Mouse (Mus musculus): ENCODE results near the gene Lclat1. TPM values are rescaled to one million over a fixed set of nuclear protein-coding genes. Genes with fewer than 3 reads are reported as not detected.
A peak's percentile ranks its signal among the peaks of the same experiment; 100 is the strongest.

Lclat1 gene
- 36.7 and 43.8 TPM in 2 replicates for total RNA-seq (2021)
- long read RNA-seq, experiment 1, partial matches to known transcripts: 0 of 12 reads
- long read RNA-seq, experiment 1, other reads (novel, unspliced or antisense): 12 of 12 reads
- long read RNA-seq, experiment 2, full-length matches to known transcripts: 1 of 10 reads
- long read RNA-seq, experiment 2, partial matches to known transcripts: 0 of 10 reads
- long read RNA-seq, experiment 2, other reads (novel, unspliced or antisense): 9 of 10 reads

GRCm38 (mm10) chr17:73107158-73108157 is at the start of gene Lclat1:
Gene Lclat1, plus strand, starts transcription at chr17:73107985.
- DNase-seq: peak; percentile 98

- DNase-seq: no peak
Measured at GRCm38 (mm10) chr17:73058319-73058718, 49.5 kb upstream of the Lclat1 start.

GRCm38 (mm10) chr17:73060224-73060896 is 47.4 kb upstream of the Lclat1 start:
- no peak for DNase-seq

GRCm38 (mm10) chr17:73060897-73061252 is 46.9 kb upstream of the Lclat1 start:
- no peak for DNase-seq

- DNase-seq: no peak
Measured at GRCm38 (mm10) chr17:73062701-73063100, 45.1 kb upstream of the Lclat1 start.

- DNase-seq: no peak
Measured at GRCm38 (mm10) chr17:73063299-73063698, 44.5 kb upstream of the Lclat1 start.

GRCm38 (mm10) chr17:73063781-73064180 is 44.0 kb upstream of the Lclat1 start:
- DNase-seq: peak; percentile 32

- DNase-seq: no peak
Measured at GRCm38 (mm10) chr17:73066387-73067169, 41.2 kb upstream of the Lclat1 start.

- peak; percentile 82 for DNase-seq
Measured at GRCm38 (mm10) chr17:73067423-73067822, 40.4 kb upstream of the Lclat1 start.

- DNase-seq: no peak
Measured at GRCm38 (mm10) chr17:73068321-73068992, 39.3 kb upstream of the Lclat1 start.

- DNase-seq: no peak
Measured at GRCm38 (mm10) chr17:73070466-73070865, 37.3 kb upstream of the Lclat1 start.

- no peak for DNase-seq
Measured at GRCm38 (mm10) chr17:73071725-73072263, 36.0 kb upstream of the Lclat1 start.

- peak; percentile 17 for DNase-seq
Measured at GRCm38 (mm10) chr17:73072286-73072685, 35.5 kb upstream of the Lclat1 start.

- DNase-seq: no peak
Measured at GRCm38 (mm10) chr17:73074631-73075030, 33.2 kb upstream of the Lclat1 start.

GRCm38 (mm10) chr17:73075238-73075890 is 32.4 kb upstream of the Lclat1 start:
- no peak for DNase-seq

GRCm38 (mm10) chr17:73077638-73078037 is 30.1 kb upstream of the Lclat1 start:
- no peak for DNase-seq

- DNase-seq: no peak
Measured at GRCm38 (mm10) chr17:73081360-73082133, 26.2 kb upstream of the Lclat1 start.

- no peak for DNase-seq
Measured at GRCm38 (mm10) chr17:73082506-73083196, 25.1 kb upstream of the Lclat1 start.

Measured in adrenal gland, postnatal 14 days (tissue).